Mouse (Mus musculus) embryo, embryonic 9.5 days (tissue): ENCODE measurements at regions not wholly inside any gene's neighbourhood (a gene's known extent, or its start where the extent isn't known, plus 50 kb on each side); places are given as distances from the start of the nearest gene placed in this dataset.

Experiments
- DNase-seq: peaks from one replicate; pipeline ENCODE4 v3.0.0-alpha.2; 2017; ENCODE audit errors: extremely low spot score

- DNase-seq, result no peak
Measured at GRCm38 (mm10) chr15:56604266-56604665, 873.2 kb downstream of the Slc22a22 start.

GRCm38 (mm10) chr15:56592656-56593055 lies 884.8 kb downstream of the Slc22a22 start:
- DNase-seq, result no peak

GRCm38 (mm10) chr15:56580745-56581515 lies 896.5 kb downstream of the Slc22a22 start:
- DNase-seq, result no peak

GRCm38 (mm10) chr15:56563192-56563591 lies 914.2 kb downstream of the Slc22a22 start:
- no peak for DNase-seq

- no peak for DNase-seq
Measured at GRCm38 (mm10) chr15:56562785-56563184, 914.6 kb downstream of the Slc22a22 start.

- DNase-seq, result no peak
Measured at GRCm38 (mm10) chr15:56562143-56562542, 915.3 kb downstream of the Slc22a22 start.

GRCm38 (mm10) chr15:56554386-56554785 lies 923.0 kb downstream of the Slc22a22 start:
- DNase-seq, result no peak

- no peak for DNase-seq
Measured at GRCm38 (mm10) chr15:56553851-56554250, 923.6 kb downstream of the Slc22a22 start.

GRCm38 (mm10) chr15:56531529-56531928 lies 945.9 kb downstream of the Slc22a22 start:
- DNase-seq, result peak; percentile 15

- DNase-seq, result no peak
Measured at GRCm38 (mm10) chr15:56518379-56518778, 959.0 kb downstream of the Slc22a22 start.

GRCm38 (mm10) chr15:56516095-56516494 lies 961.3 kb downstream of the Slc22a22 start:
- no peak for DNase-seq

GRCm38 (mm10) chr15:56498774-56499173 lies 978.7 kb downstream of the Slc22a22 start:
- DNase-seq, result no peak

GRCm38 (mm10) chr15:56497757-56498156 lies 979.7 kb downstream of the Slc22a22 start:
- no peak for DNase-seq

GRCm38 (mm10) chr15:56496355-56496754 lies 981.1 kb downstream of the Slc22a22 start:
- no peak for DNase-seq

GRCm38 (mm10) chr15:56485931-56486330 lies 991.5 kb downstream of the Slc22a22 start:
- DNase-seq, result no peak

- DNase-seq, result no peak
Measured at GRCm38 (mm10) chr15:56484693-56485092, 992.7 kb downstream of the Slc22a22 start.

- DNase-seq, result no peak
Measured at GRCm38 (mm10) chr15:56479682-56480081, 997.7 kb downstream of the Slc22a22 start.

GRCm38 (mm10) chr15:56479015-56479414 lies 998.4 kb downstream of the Slc22a22 start:
- DNase-seq, result no peak

- no peak for DNase-seq
Measured at GRCm38 (mm10) chr15:56473679-56474078, 1003.7 kb downstream of the Slc22a22 start.

GRCm38 (mm10) chr15:56451881-56452280 lies 1025.5 kb downstream of the Slc22a22 start:
- DNase-seq, result no peak

- no peak for DNase-seq
Measured at GRCm38 (mm10) chr15:56448015-56448645, 1029.3 kb downstream of the Slc22a22 start.

- no peak for DNase-seq
Measured at GRCm38 (mm10) chr15:56440171-56440570, 1037.3 kb downstream of the Slc22a22 start.

- no peak for DNase-seq
Measured at GRCm38 (mm10) chr15:56438370-56438769, 1039.1 kb downstream of the Slc22a22 start.
